Mouse (Mus musculus): ENCODE results near the gene Ube2c. TPM values are rescaled to one million over a fixed set of nuclear protein-coding genes. Genes with fewer than 3 reads are reported as not detected.
A peak's percentile ranks its signal among the peaks of the same experiment; 100 is the strongest.

Ube2c gene
- total and polyA plus RNA-seq, 3 experiments = 177 to 365 (median 257) TPM

GRCm38 (mm10) chr2:164794293-164794692 lies 24.6 kb downstream of the Ube2c start (continued):
- TF ChIP-seq MYB (IDR thresholded peaks at IDR 0.05; ENCODE audit: low read depth, low read length) = no peak
- no peak for TF ChIP-seq RCOR1 (IDR thresholded peaks at IDR 0.05; ENCODE audit: low read depth, low read length)
- no peak for TF ChIP-seq GATA1 (IDR thresholded peaks at IDR 0.05; ENCODE audit: low read depth, low read length)
- TF ChIP-seq CHD2 (IDR thresholded peaks at IDR 0.05; ENCODE audit: low read length) = no peak
- no peak for TF ChIP-seq SIN3A (IDR thresholded peaks at IDR 0.05; ENCODE audit: low read length)
- no peak for TF ChIP-seq E2F4 (IDR thresholded peaks at IDR 0.05; ENCODE audit: borderline replicate concordance, low read depth, low read length)
- no peak for TF ChIP-seq POLR2AphosphoS5 (IDR thresholded peaks at IDR 0.05; ENCODE audit: borderline replicate concordance, low read depth, low read length)
- no peak for TF ChIP-seq KAT2A (conservative IDR thresholded peaks at IDR 0.05; ENCODE audit: low read depth, low read length)
- no peak for TF ChIP-seq TCF12 (IDR thresholded peaks at IDR 0.05; ENCODE audit: low read depth, low read length)
- no peak for TF ChIP-seq MAX (IDR thresholded peaks at IDR 0.05; ENCODE audit: low read length)
- TF ChIP-seq BHLHE40 (IDR thresholded peaks at IDR 0.05; ENCODE audit: borderline replicate concordance, low read depth, low read length) = peak; percentile 26; the same call in 1 of the 2 replicates
- peak; percentile 61; the same call in 1 of the 2 replicates for TF ChIP-seq USF1 (IDR thresholded peaks at IDR 0.05; ENCODE audit: low read depth, low read length)
- TF ChIP-seq MXI1 (IDR thresholded peaks at IDR 0.05; ENCODE audit: low read depth, low read length) = peak; percentile 79
- no peak for TF ChIP-seq CHD1 (IDR thresholded peaks at IDR 0.05; ENCODE audit: low read depth, low read length)
- TF ChIP-seq MEF2A (IDR thresholded peaks at IDR 0.05; ENCODE audit: extremely low read depth, insufficient replicate concordance, low read depth, low read length, poor library complexity, severe bottlenecking) = no peak
- no peak for TF ChIP-seq ZKSCAN1 (IDR thresholded peaks at IDR 0.05; ENCODE audit: low read depth, low read length)
- TF ChIP-seq EP300 (IDR thresholded peaks at IDR 0.05; ENCODE audit: low read depth in 1 of 2, low read length in 2 of 2) = no peak

DNA sequence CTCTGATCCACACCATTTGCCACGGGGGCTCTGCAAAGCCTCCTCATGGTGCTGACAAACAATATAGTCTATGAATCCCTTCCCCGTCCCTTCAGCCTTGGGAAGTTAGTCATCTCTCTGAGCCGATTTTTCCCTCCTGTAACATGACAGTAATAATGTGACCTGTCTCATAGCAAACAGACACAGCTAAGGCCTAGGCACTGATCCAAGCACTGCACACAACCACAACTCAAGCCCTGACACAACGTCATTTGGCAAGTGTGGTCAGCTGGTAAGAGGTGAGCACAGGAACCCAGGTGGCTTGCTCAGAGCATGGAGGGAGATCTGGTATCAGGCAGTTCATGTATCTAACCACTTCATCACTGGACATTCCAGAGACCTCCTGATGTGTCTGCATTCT lies 26.2 kb downstream of the Ube2c start:
- Histone ChIP-seq H3K9ac (ENCODE audit: control insufficient read depth, low read depth, low read length, poor library complexity, severe bottlenecking) (no peak overlapping the region), H3K27ac (ENCODE audit: control insufficient read depth, low read depth, low read length) (no peak overlapping the region), H3K4me1 (ENCODE audit: control insufficient read depth in 1 of 2, insufficient read depth in 2 of 2, low read length in 2 of 2) (no peaks in the 10 kb centered on the region), H3K9me3 (replicated peaks; ENCODE audit: insufficient read depth, low read length) (no peaks in the 10 kb centered on the region), H3K79me2 (ENCODE audit: control insufficient read depth, insufficient read depth, low read length, poor library complexity) (no peaks in the 10 kb centered on the region), H3K27me3 (ENCODE audit: control insufficient read depth in 1 of 2, insufficient read depth in 2 of 2, low read length in 2 of 2) (no peaks in the 10 kb centered on the region), H3K36me3 (ENCODE audit: control insufficient read depth in 1 of 2, insufficient read depth in 2 of 2, low read length in 2 of 2) (peaks cover 0 to 5% of the 10 kb centered on the region in 2 experiments; a peak in 3 of 4 replicates), H3K4me3 (ENCODE audit: control insufficient read depth in 1 of 2, insufficient read depth in 1 of 2, low read depth in 2 of 2, low read length in 2 of 2) (no peak overlapping the region)
- TF ChIP-seq SMC3 (IDR thresholded peaks at IDR 0.05; ENCODE audit: low read depth, low read length) (no peak), ZKSCAN1 (IDR thresholded peaks at IDR 0.05; ENCODE audit: low read depth, low read length) (no peak), UBTF (IDR thresholded peaks at IDR 0.05; ENCODE audit: borderline replicate concordance, insufficient read depth, low read depth, low read length) (no peak), TBP (IDR thresholded peaks at IDR 0.05; ENCODE audit: low read depth, low read length) (no peak), TCF12 (IDR thresholded peaks at IDR 0.05; ENCODE audit: low read depth, low read length) (no peak), POLR2AphosphoS5 (IDR thresholded peaks at IDR 0.05; ENCODE audit: borderline replicate concordance, low read depth, low read length) (no peak), TAL1 (IDR thresholded peaks at IDR 0.05; ENCODE audit: low read length) (no peak), JUND (IDR thresholded peaks at IDR 0.05; ENCODE audit: low read depth, low read length) (no peak), NRF1 (IDR thresholded peaks at IDR 0.05; ENCODE audit: insufficient read depth, low read depth, low read length, poor library complexity, severe bottlenecking) (no peak), GABPA (IDR thresholded peaks at IDR 0.05; ENCODE audit: low read depth, low read length) (no peak), CHD2 (IDR thresholded peaks at IDR 0.05; ENCODE audit: low read length) (no peak), E2F4 (IDR thresholded peaks at IDR 0.05; ENCODE audit: borderline replicate concordance, low read depth, low read length) (no peak), MEF2A (IDR thresholded peaks at IDR 0.05; ENCODE audit: extremely low read depth, insufficient replicate concordance, low read depth, low read length, poor library complexity, severe bottlenecking) (no peak), ZC3H11A (IDR thresholded peaks at IDR 0.05; ENCODE audit: low read depth, low read length) (no peak), MAFK (IDR thresholded peaks at IDR 0.05; ENCODE audit: borderline replicate concordance, low read depth, low read length) (no peak), KAT2A (conservative IDR thresholded peaks at IDR 0.05; ENCODE audit: low read depth, low read length) (no peak)
- no peak for DNase-seq (ENCODE audit: low read depth, low spot score)

Data from MEL (cell line).